Mouse (Mus musculus) liver, embryonic 14.5 days (tissue): Measurements from ENCODE around the gene Rgs11. TPM values are rescaled to one million over a fixed set of nuclear protein-coding genes. Genes with fewer than 3 reads are reported as not detected.

Experiments used
- ATAC-seq: fragments of 200-750 bp; cut with Nextera tagmentation; 2 replicates; pipeline ENCODE4 v1.8.0; 2017; ENCODE audit warnings: moderate number of reproducible peaks, mild to moderate bottlenecking, moderate library complexity; ENCODE audit not compliant: insufficient read depth
- DNase-seq, 3 experiments: peaks; one replicate each; pipeline ENCODE4 v3.0.0-alpha.2; 2012 to 2013; ENCODE audit warnings: low read depth in 3 of 3, low spot score in 3 of 3
- H3K27ac ChIP-seq: fragments of 300-500 bp; sonication (generic); 2 replicates; pipeline ENCODE4 v1.5.1; 2014; ENCODE audit warnings: moderate library complexity, mild to moderate bottlenecking, control low read depth, inconsistent platforms
- H3K27me3 ChIP-seq: fragments of 300-500 bp; sonication (generic); 2 replicates; pipeline ENCODE4 v1.6.1; 2014; ENCODE audit warnings: mild to moderate bottlenecking, low read length, moderate library complexity; ENCODE audit not compliant: control insufficient read depth, insufficient read depth
- H3K36me3 ChIP-seq: fragments of 300-500 bp; sonication (generic); replicated peaks from 2 replicates; pipeline ENCODE4 v1.6.1; 2014; ENCODE audit warnings: low read depth; ENCODE audit not compliant: control insufficient read depth, insufficient read depth
- H3K4me1 ChIP-seq, 2 experiments: fragments of 200-500 bp in 1 of 2; fragments of 300-500 bp in 1 of 2; sonication (generic) in 1 of 2; replicated peaks; 2 replicates each; pipeline ENCODE4 v1.6.1; 2012 to 2014; ENCODE audit warnings: antibody characterized with exemption in 1 of 2, inconsistent platforms in 1 of 2, low read length in 1 of 2; ENCODE audit not compliant: control insufficient read depth in 2 of 2, insufficient read depth in 2 of 2
- H3K4me2 ChIP-seq: fragments of 300-500 bp; sonication (generic); 2 replicates; pipeline ENCODE4 v1.6.1; 2014; ENCODE audit warnings: low read depth, mild to moderate bottlenecking, control low read depth, moderate library complexity
- H3K4me3 ChIP-seq, 2 experiments: fragments of 200-500 bp in 1 of 2; fragments of 300-500 bp in 1 of 2; sonication (generic) in 1 of 2; 2 replicates each; pipeline ENCODE4 v1.5.1; 2012 to 2014; ENCODE audit warnings: low read depth in 2 of 2, low read length in 2 of 2, mild to moderate bottlenecking in 2 of 2, control low read depth in 1 of 2, inconsistent platforms in 1 of 2, moderate library complexity in 1 of 2; ENCODE audit not compliant: insufficient read depth in 1 of 2
- H3K9ac ChIP-seq: fragments of 300-500 bp; sonication (generic); replicated peaks from 2 replicates; pipeline ENCODE4 v1.6.1; 2014; ENCODE audit warnings: mild to moderate bottlenecking, control low read depth, moderate library complexity
- H3K9me3 ChIP-seq: fragments of 300-500 bp; sonication (generic); 2 replicates; pipeline ENCODE4 v1.6.1; 2016; ENCODE audit warnings: low read length, mixed read lengths; ENCODE audit not compliant: control insufficient read depth
- CTCF ChIP-seq: IDR thresholded peaks from 2 replicates; pipeline ENCODE4 v1.5.1; 2016; ENCODE audit warnings: antibody characterized with exemption, low read depth, control low read depth
- EP300 ChIP-seq: IDR thresholded peaks from 2 replicates; pipeline ENCODE4 v1.6.1; 2016; ENCODE audit warnings: antibody characterized with exemption, low read depth
- WGBS: fragments of 180-500 bp; shearing (Covaris S2); extraction: QIAGEN DNeasy Blood & Tissue Kit; methylation state at CpG from one replicate; pipeline ENCODE4 v1.1.7; 2014; ENCODE audit not compliant: insufficient replicate concordance; 5-methylcytosine and 5-hydroxymethylcytosine counted together
- polyA plus RNA-seq, 2 experiments: library from polyadenylated mRNA; depleted of rRNA in 1 of 2; stranded (reverse) in 1 of 2; unstranded in 1 of 2; fragments of >200 nt; fragmentation: Nextera tagmentation in 1 of 2; extraction: Ambion mirVana in 1 of 2; gene quantifications; 2 replicates each; pipeline versions ENCODE4 v1.2.1 to v1.2.3; 2012 to 2014

Gene Rgs11
- polyA plus RNA-seq, 2 experiments, result 0.10 to 0.35 TPM

DNA sequence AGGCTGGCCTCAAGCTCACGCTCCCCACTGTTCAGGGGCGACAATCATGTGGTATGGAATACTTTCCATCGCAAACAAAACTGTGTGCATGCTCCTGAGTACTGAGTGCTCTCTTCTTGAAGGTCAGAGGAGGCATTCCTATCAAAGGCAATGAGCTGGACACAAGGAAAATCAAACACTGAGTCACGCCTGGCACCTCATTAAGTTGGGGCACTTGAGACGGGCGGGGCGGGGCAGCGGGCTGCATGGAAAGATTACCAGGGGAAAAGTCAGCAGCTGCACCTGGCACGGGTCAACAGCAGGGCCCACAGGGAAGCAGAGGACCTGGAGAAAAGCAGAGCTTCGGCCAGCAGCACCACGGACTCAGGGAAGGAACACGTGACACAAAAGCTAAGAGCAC, 22.4 kb downstream of the Rgs11 start:
- DNase-seq (no peak), ATAC-seq (no peak)
- Histone ChIP-seq H3K4me1 (no peaks in the 10 kb centered on the region), H3K27me3 (no peaks in the 10 kb centered on the region), H3K4me3 (no peak overlapping the region), H3K36me3 (no peaks in the 10 kb centered on the region), H3K9me3 (no peaks in the 10 kb centered on the region), H3K4me2 (no peak overlapping the region), H3K27ac (no peak overlapping the region), H3K9ac (no peak overlapping the region)
- 68% methylated on average over 12 of the region's 12 CpGs for WGBS
- TF ChIP-seq EP300, result no peak
- no peak for TF ChIP-seq CTCF

DNA sequence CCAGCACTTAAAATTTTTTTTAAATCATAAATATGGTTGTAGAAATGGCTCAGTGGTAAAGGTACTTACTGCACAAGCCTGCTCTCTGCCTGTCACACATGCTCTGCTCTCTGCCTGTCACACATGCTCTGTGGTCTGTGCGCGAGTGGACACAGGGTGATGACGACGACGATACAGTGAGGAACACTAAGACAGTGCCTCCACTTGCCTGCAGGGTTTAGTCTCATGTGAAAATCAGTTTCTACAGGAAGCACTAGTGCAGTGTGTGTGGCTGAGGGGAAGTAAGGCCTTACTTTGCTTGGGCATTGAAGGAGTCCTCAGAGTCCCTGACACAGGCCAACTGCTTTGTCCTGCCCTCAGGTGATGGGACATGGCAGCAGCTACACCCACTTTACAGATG, 27.0 kb downstream of the Rgs11 start:
- Histone ChIP-seq H3K9ac (no peak overlapping the region), H3K27me3 (no peaks in the 10 kb centered on the region), H3K36me3 (no peaks in the 10 kb centered on the region), H3K27ac (no peak overlapping the region), H3K9me3 (no peaks in the 10 kb centered on the region), H3K4me3 (no peak overlapping the region), H3K4me2 (no peak overlapping the region), H3K4me1 (no peaks in the 10 kb centered on the region)
- ATAC-seq (no peak), DNase-seq (no peak)
- TF ChIP-seq EP300 (no peak), CTCF (no peak)
- whole genome bisulfite sequencing, result 52% methylated on average over 5 of the region's 5 CpGs

DNA sequence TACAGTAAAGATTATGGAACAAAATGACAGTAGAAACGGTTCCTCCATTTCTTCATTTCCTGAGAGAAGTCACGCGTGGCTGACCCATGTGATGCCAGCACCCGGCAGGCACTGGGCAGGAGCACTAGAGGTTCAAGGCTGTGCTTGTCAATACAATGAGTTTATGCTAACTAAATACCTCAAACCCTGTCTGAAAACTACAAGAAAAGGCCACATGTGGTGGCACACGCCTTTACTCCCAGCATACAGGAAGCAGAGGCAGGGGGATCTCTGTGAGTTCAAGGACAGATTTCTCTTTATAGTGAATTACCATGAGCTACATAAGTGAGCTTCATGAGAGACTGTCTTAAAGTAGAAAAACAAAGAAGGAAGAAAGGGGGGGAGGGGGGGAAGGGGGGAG, 28.4 kb downstream of the Rgs11 start:
- H3K36me3 ChIP-seq, result no peaks in the 10 kb centered on the region

DNA sequence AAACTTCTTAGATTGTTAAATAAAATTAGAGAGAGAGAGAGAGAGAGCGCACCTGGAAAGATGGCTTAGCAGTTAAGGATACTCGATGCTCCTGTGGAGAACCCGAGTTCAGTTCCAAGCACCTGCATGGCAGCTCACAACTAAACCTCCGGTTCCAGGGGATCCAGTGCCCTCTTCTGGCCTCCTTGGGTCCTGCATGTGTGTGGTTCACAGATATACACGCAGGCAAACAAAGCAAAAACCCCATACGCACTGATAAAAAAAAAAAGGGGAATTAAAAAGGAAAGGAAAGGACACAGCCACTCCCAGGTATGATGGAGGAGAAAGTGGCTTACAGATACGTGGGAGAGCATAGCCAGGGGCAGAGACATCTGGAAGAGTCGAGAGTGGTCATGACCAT, 30.1 kb downstream of the Rgs11 start:
- 60% methylated on average over 8 of the region's 8 CpGs for WGBS
- Histone ChIP-seq H3K36me3 (no peaks in the 10 kb centered on the region), H3K4me3 (no peak overlapping the region), H3K9me3 (no peaks in the 10 kb centered on the region), H3K4me2 (no peak overlapping the region), H3K27ac (no peak overlapping the region), H3K4me1 (peaks cover 0 to 15% of the 10 kb centered on the region in 2 experiments; a peak in 3 of 4 replicates), H3K27me3 (no peaks in the 10 kb centered on the region), H3K9ac (no peak overlapping the region)
- ATAC-seq (no peak), DNase-seq (no peak)
- TF ChIP-seq EP300, result no peak
- peak; percentile 74 for TF ChIP-seq CTCF

More for the DNA sequence above, 28.4 kb downstream of the Rgs11 start:
- no peak overlapping the region for H3K9ac ChIP-seq
- no peaks in the 10 kb centered on the region for H3K9me3 ChIP-seq
- no peak for TF ChIP-seq CTCF
- TF ChIP-seq EP300, result no peak
- 72% methylated on average over 5 of the region's 5 CpGs for WGBS
- H3K4me1 ChIP-seq, result peaks cover 0 to 6% of the 10 kb centered on the region in 2 experiments; a peak in 1 of 4 replicates
- no peak for DNase-seq
- H3K4me2 ChIP-seq, result no peak overlapping the region
- H3K27ac ChIP-seq, result no peak overlapping the region
- no peak for ATAC-seq
- no peak overlapping the region for H3K4me3 ChIP-seq
- H3K27me3 ChIP-seq, result no peaks in the 10 kb centered on the region

DNA sequence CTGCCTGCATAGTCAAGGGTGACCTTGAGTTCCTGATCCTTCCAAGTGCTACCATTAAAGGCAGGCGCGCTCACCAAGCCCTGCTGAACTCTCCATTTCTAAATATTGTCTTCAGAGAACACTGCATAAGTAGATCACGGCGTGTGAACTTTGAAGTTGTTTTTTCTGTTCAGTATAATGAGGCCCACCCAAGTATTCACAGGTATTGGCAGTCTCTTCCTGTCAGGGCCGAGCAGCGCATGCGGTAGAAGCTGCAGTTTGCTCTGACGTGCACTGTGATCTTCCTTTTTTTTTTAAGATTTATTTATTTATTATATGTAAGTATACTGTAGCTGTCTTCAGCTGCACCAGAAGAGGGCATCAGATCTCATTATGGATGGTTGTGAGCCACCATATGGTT, 31.6 kb downstream of the Rgs11 start:
- Histone ChIP-seq H3K4me3 (no peak overlapping the region), H3K27ac (no peak overlapping the region), H3K36me3 (no peaks in the 10 kb centered on the region), H3K4me1 (peaks cover 0 to 16% of the 10 kb centered on the region in 2 experiments; a peak in 3 of 4 replicates), H3K4me2 (no peak overlapping the region), H3K9ac (no peak overlapping the region), H3K9me3 (no peaks in the 10 kb centered on the region), H3K27me3 (no peaks in the 10 kb centered on the region)
- ATAC-seq (no peak), DNase-seq (no peak)
- 82% methylated on average over 8 of the region's 8 CpGs for WGBS
- no peak for TF ChIP-seq EP300
- no peak for TF ChIP-seq CTCF
